Mouse (Mus musculus) stomach, postnatal 0 days (tissue): ENCODE results near the gene Tmem175.

Source experiments
- CTCF ChIP-seq: IDR thresholded peaks from 2 replicates; pipeline ENCODE4 v1.5.1; 2016; ENCODE audit warnings: antibody characterized with exemption, low read depth, mild to moderate bottlenecking, moderate library complexity
- EP300 ChIP-seq: optimal IDR thresholded peaks from 2 replicates; pipeline ENCODE3; 2016; ENCODE audit warnings: antibody characterized with exemption

GRCm38 (mm10) chr5:108651136-108651720 lies 21.7 kb downstream of the Tmem175 start:
- TF ChIP-seq CTCF = no peak
- TF ChIP-seq EP300 = no peak
